Mouse (Mus musculus) MEL (cell line): ENCODE results near the gene Lcn12. TPM values are rescaled to one million over a fixed set of nuclear protein-coding genes. Genes with fewer than 3 reads are reported as not detected.

Experiments used
- DNase-seq: peaks from one replicate; pipeline ENCODE4 v3.0.0; 2011; ENCODE audit warnings: low read depth, low spot score
- H3K27ac ChIP-seq: 2 replicates; pipeline ENCODE4 v1.5.1; 2012; ENCODE audit warnings: low read depth, mild to moderate bottlenecking, control low read depth, low read length, moderate library complexity; ENCODE audit not compliant: control insufficient read depth
- H3K27me3 ChIP-seq, 2 experiments: fragments of 150-350 bp in 1 of 2; sonication (generic) in 1 of 2; 2 replicates each; pipeline ENCODE4 v1.6.1; 2012; ENCODE audit warnings: low read length in 2 of 2, mild to moderate bottlenecking in 2 of 2, improper control_type of control experiment in 1 of 2, moderate library complexity in 1 of 2; ENCODE audit not compliant: insufficient read depth in 2 of 2, control insufficient read depth in 1 of 2
- H3K36me3 ChIP-seq, 2 experiments: 2 replicates each; pipeline ENCODE4 v1.6.1; 2012 to 2014; ENCODE audit warnings: low read length in 2 of 2, improper control_type of control experiment in 1 of 2, inconsistent platforms in 1 of 2, mild to moderate bottlenecking in 1 of 2; ENCODE audit not compliant: insufficient read depth in 2 of 2, control insufficient read depth in 1 of 2
- H3K4me1 ChIP-seq, 2 experiments: fragments of 150-350 bp in 1 of 2; sonication (generic) in 1 of 2; 2 replicates each; pipeline ENCODE4 v1.6.1; 2012; ENCODE audit warnings: low read length in 2 of 2, improper control_type of control experiment in 1 of 2, mild to moderate bottlenecking in 1 of 2; ENCODE audit not compliant: insufficient read depth in 2 of 2, control insufficient read depth in 1 of 2
- H3K4me3 ChIP-seq, 2 experiments: fragments of 150-350 bp in 1 of 2; sonication (generic) in 1 of 2; 2 replicates each; pipeline ENCODE4 v1.5.1; 2012; ENCODE audit warnings: low read depth in 2 of 2, low read length in 2 of 2, mild to moderate bottlenecking in 2 of 2, moderate library complexity in 2 of 2, control low read depth in 1 of 2, improper control_type of control experiment in 1 of 2; ENCODE audit not compliant: control insufficient read depth in 1 of 2, insufficient read depth in 1 of 2
- H3K79me2 ChIP-seq: 2 replicates; pipeline ENCODE4 v1.6.1; 2012; ENCODE audit warnings: mild to moderate bottlenecking, low read length, moderate library complexity; ENCODE audit not compliant: control insufficient read depth, poor library complexity, insufficient read depth
- H3K9ac ChIP-seq: 2 replicates; pipeline ENCODE4 v1.6.1; 2012; ENCODE audit warnings: low read depth, mild to moderate bottlenecking, control low read depth, low read length, moderate library complexity; ENCODE audit not compliant: control insufficient read depth, poor library complexity, severe bottlenecking
- H3K9me3 ChIP-seq: fragments of 150-350 bp; sonication (generic); replicated peaks from 2 replicates; pipeline ENCODE4 v1.6.1; 2012; ENCODE audit warnings: mild to moderate bottlenecking, low read length, improper control_type of control experiment, moderate library complexity; ENCODE audit not compliant: insufficient read depth
- BHLHE40 ChIP-seq: IDR thresholded peaks from 2 replicates; pipeline ENCODE4 v1.6.1; 2012; ENCODE audit warnings: low read depth, mild to moderate bottlenecking, inconsistent platforms, low read length, improper control_type of control experiment, borderline replicate concordance
- CHD1 ChIP-seq: IDR thresholded peaks from 2 replicates; pipeline ENCODE4 v1.6.1; 2012; ENCODE audit warnings: low read depth, mild to moderate bottlenecking, inconsistent platforms, low read length, improper control_type of control experiment
- CHD2 ChIP-seq: IDR thresholded peaks from 2 replicates; pipeline ENCODE4 v1.6.1; 2011; ENCODE audit warnings: low read length, improper control_type of control experiment
- CTCF ChIP-seq, 3 experiments: IDR thresholded peaks in 2 of 3; conservative IDR thresholded peaks in 1 of 3; 2 replicates each; pipeline ENCODE4 v1.5.1; 2011 to 2012; ENCODE audit warnings: low read length in 3 of 3, low read depth in 2 of 3, mild to moderate bottlenecking in 2 of 3, improper control_type of control experiment in 1 of 3, inconsistent platforms in 1 of 3, mixed read lengths in 1 of 3, moderate library complexity in 1 of 3; ENCODE audit not compliant: control insufficient read depth in 1 of 3, insufficient read depth in 1 of 3, poor library complexity in 1 of 3, severe bottlenecking in 1 of 3
- E2F4 ChIP-seq: IDR thresholded peaks from 2 replicates; pipeline ENCODE4 v1.6.1; 2011; ENCODE audit warnings: low read depth, low read length, improper control_type of control experiment, borderline replicate concordance
- ETS1 ChIP-seq: IDR thresholded peaks from 2 replicates; pipeline ENCODE4 v1.6.1; 2012; ENCODE audit warnings: low read depth, mild to moderate bottlenecking, inconsistent platforms, low read length, improper control_type of control experiment, moderate library complexity
- HCFC1 ChIP-seq: IDR thresholded peaks from 2 replicates; pipeline ENCODE4 v1.6.1; 2012; ENCODE audit warnings: low read depth, mild to moderate bottlenecking, inconsistent platforms, low read length, improper control_type of control experiment, moderate library complexity
- KAT2A ChIP-seq: conservative IDR thresholded peaks from 2 replicates; pipeline ENCODE4 v1.6.1; 2012; ENCODE audit warnings: low read depth, low read length, improper control_type of control experiment, inconsistent platforms
- MAX ChIP-seq: IDR thresholded peaks from 2 replicates; pipeline ENCODE4 v1.6.1; 2011; ENCODE audit warnings: low read length, improper control_type of control experiment
- MAZ ChIP-seq: IDR thresholded peaks from 2 replicates; pipeline ENCODE4 v1.6.1; 2012; ENCODE audit warnings: low read depth, mild to moderate bottlenecking, inconsistent platforms, low read length, improper control_type of control experiment
- MXI1 ChIP-seq: IDR thresholded peaks from 2 replicates; pipeline ENCODE4 v1.6.1; 2011; ENCODE audit warnings: mild to moderate bottlenecking, low read depth, low read length, improper control_type of control experiment
- NELFE ChIP-seq: IDR thresholded peaks from 2 replicates; pipeline ENCODE4 v1.6.1; 2011; ENCODE audit warnings: low read depth, low read length, improper control_type of control experiment
- NRF1 ChIP-seq: IDR thresholded peaks from 2 replicates; pipeline ENCODE4 v1.6.1; 2014; ENCODE audit warnings: low read depth, mild to moderate bottlenecking, inconsistent platforms, low read length, improper control_type of control experiment, moderate library complexity; ENCODE audit not compliant: poor library complexity, insufficient read depth, severe bottlenecking
- POLR2A ChIP-seq, 2 experiments: IDR thresholded peaks; 2 replicates each; pipeline ENCODE4 v1.6.1; 2011 to 2012; ENCODE audit warnings: low read length in 2 of 2, mild to moderate bottlenecking in 2 of 2, control low read depth in 1 of 2, improper control_type of control experiment in 1 of 2, low read depth in 1 of 2, moderate library complexity in 1 of 2; ENCODE audit not compliant: control insufficient read depth in 1 of 2, insufficient read depth in 1 of 2, poor library complexity in 1 of 2
- RAD21 ChIP-seq: IDR thresholded peaks from 2 replicates; pipeline ENCODE4 v1.6.1; 2011; ENCODE audit warnings: mild to moderate bottlenecking, low read depth, low read length, improper control_type of control experiment
- RCOR1 ChIP-seq: IDR thresholded peaks from 2 replicates; pipeline ENCODE4 v1.6.1; 2012; ENCODE audit warnings: low read depth, mild to moderate bottlenecking, inconsistent platforms, low read length, improper control_type of control experiment
- TAL1 ChIP-seq: IDR thresholded peaks from 2 replicates; pipeline ENCODE4 v1.6.1; 2012; ENCODE audit warnings: mild to moderate bottlenecking, inconsistent platforms, low read length, moderate library complexity, mixed read lengths
- TCF12 ChIP-seq: IDR thresholded peaks from 2 replicates; pipeline ENCODE4 v1.6.1; 2014; ENCODE audit warnings: low read depth, mild to moderate bottlenecking, inconsistent platforms, low read length, improper control_type of control experiment, moderate library complexity
- USF2 ChIP-seq, 2 experiments: IDR thresholded peaks; 2 replicates each; pipeline ENCODE4 v1.6.1; 2011 to 2012; ENCODE audit warnings: improper control_type of control experiment in 2 of 2, low read length in 2 of 2, borderline replicate concordance in 1 of 2, inconsistent platforms in 1 of 2, low read depth in 1 of 2, mild to moderate bottlenecking in 1 of 2; ENCODE audit not compliant: insufficient read depth in 1 of 2
- ZNF384 ChIP-seq: IDR thresholded peaks from 2 replicates; pipeline ENCODE4 v1.6.1; 2012; ENCODE audit warnings: low read depth, mild to moderate bottlenecking, inconsistent platforms, low read length, improper control_type of control experiment
- polyA plus RNA-seq, 2 experiments: library from polyadenylated mRNA; stranded (reverse) in 1 of 2; unstranded in 1 of 2; fragments of >175 nt in 1 of 2; fragments of >200 nt in 1 of 2; gene quantifications; 2 replicates each; pipeline versions ENCODE4 v1.2.1 to v1.2.4; 2012; ENCODE audit warnings: low replicate concordance in 2 of 2, low read depth in 1 of 2; ENCODE audit not compliant: insufficient read length in 2 of 2, insufficient read depth in 1 of 2, missing spikeins in 1 of 2
- total RNA-seq: library from RNA; depleted of rRNA; stranded (reverse); fragments of 300-350 nt; gene quantifications from 2 replicates; pipeline ENCODE4 v1.2.3, GENCODE M21; 2012; rRNA removed

The Lcn12 gene
- not detected in 2 replicates for total RNA-seq
- not detected for polyA plus RNA-seq

DNA sequence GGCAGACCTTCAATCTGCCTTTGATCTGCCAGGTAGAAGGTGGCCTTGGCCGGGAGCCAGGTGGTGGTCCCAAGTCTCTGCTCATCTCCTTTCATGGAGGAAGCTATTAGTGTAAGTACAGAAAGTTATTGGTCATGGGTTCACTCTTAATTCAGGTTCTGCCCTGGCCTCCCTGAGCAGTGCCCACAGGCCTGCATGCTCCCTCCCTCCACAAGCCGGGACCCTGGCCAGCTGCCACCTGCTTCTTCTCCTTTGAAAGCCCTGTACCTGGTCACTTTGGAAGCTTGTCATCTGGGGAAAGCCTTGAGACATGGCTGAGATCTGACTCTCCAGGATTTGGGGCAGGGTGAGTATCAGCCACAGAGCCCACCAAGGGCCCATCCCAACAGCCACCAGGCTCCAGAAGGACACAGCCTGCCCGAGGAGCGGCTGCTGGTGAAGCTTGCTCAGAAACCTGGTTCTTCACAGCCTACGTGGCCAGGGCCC is at the start of gene Lcn12:
Gene Lcn12 (minus strand): TSS at position 436 of the 486 bp plus-strand sequence.
- H3K79me2 ChIP-seq, result no peaks in the 10 kb centered on the region
- peaks cover 10 to 14% of the 10 kb centered on the region in 2 experiments for H3K4me1 ChIP-seq
- H3K36me3 ChIP-seq, result peaks cover 0 to 14% of the 10 kb centered on the region in 2 experiments; a peak in 2 of 4 replicates
- TF ChIP-seq MAZ (no peak), CTCF (IDR thresholded peaks at IDR 0.05 in 2 of 3, conservative IDR thresholded peaks at IDR 0.05 in 1 of 3; ENCODE audit: control insufficient read depth in 1 of 3, insufficient read depth in 1 of 3, low read depth in 2 of 3, low read length in 3 of 3, poor library complexity in 1 of 3, severe bottlenecking in 1 of 3) (no peak), ZNF384 (no peak), MAX (no peak), USF2 (IDR thresholded peaks at IDR 0.05; ENCODE audit: borderline replicate concordance in 1 of 2, insufficient read depth in 1 of 2, low read depth in 1 of 2, low read length in 2 of 2) (no peak), BHLHE40 (no peak), RAD21 (no peak), HCFC1 (no peak), E2F4 (no peak), NELFE (no peak), POLR2A (IDR thresholded peaks at IDR 0.05; ENCODE audit: control insufficient read depth in 1 of 2, insufficient read depth in 1 of 2, low read depth in 1 of 2, low read length in 2 of 2, poor library complexity in 1 of 2) (no peak), TAL1 (no peak), CHD1 (no peak), ETS1 (no peak)
- TF ChIP-seq, all 39 proteins: peak for 0
- H3K27me3 ChIP-seq, result peaks cover 0 to 3% of the 10 kb centered on the region in 2 experiments; a peak in 3 of 4 replicates
- no peak within 1 kb of the TSS for H3K27ac ChIP-seq
- no peaks in the 10 kb centered on the region for H3K9me3 ChIP-seq
- no peak within 1 kb of the TSS for H3K9ac ChIP-seq
- DNase-seq, result no peak
- H3K4me3 ChIP-seq, result no peak within 1 kb of the TSS

GRCm38 (mm10) chr2:25541644-25542367 is 48.1 kb upstream of the Lcn12 start:
- no peak for TF ChIP-seq NRF1
- no peak for TF ChIP-seq E2F4
- TF ChIP-seq KAT2A, result no peak
- no peak for TF ChIP-seq RCOR1
- no peak for TF ChIP-seq TCF12
- TF ChIP-seq CHD2, result no peak
- no peak for TF ChIP-seq MXI1
- no peak for TF ChIP-seq BHLHE40
- TF ChIP-seq, all 39 proteins: peak for 0
- Histone ChIP-seq H3K4me3 (no peak overlapping the region), H3K36me3 (peaks cover 3 to 4% of the 10 kb centered on the region in 2 experiments), H3K9me3 (no peaks in the 10 kb centered on the region), H3K79me2 (peaks cover 30% of the 10 kb centered on the region), H3K4me1 (peaks cover 0 to 7% of the 10 kb centered on the region in 2 experiments; a peak in 2 of 4 replicates), H3K27ac (no peak overlapping the region), H3K9ac (no peak overlapping the region), H3K27me3 (no peaks in the 10 kb centered on the region)
- no peak for DNase-seq
